Mouse (Mus musculus) heart, adult 2 months (tissue): ENCODE data around the gene Gskip.

ENCODE experiments used
- CTCF ChIP-seq: fragments of 200-600 bp; IDR thresholded peaks from 2 replicates; pipeline ENCODE4 v1.8.1; 2022; ENCODE audit warnings: antibody characterized with exemption, mild to moderate bottlenecking, moderate library complexity
- EP300 ChIP-seq: fragments of 200-500 bp; IDR thresholded peaks from 2 replicates; pipeline ENCODE4 v1.6.1; 2011; ENCODE audit warnings: low read depth, low read length, control low read depth; ENCODE audit not compliant: insufficient read depth
- POLR2A ChIP-seq: fragments of 200-500 bp; IDR thresholded peaks from 2 replicates; pipeline ENCODE4 v1.6.1; 2011; ENCODE audit warnings: mild to moderate bottlenecking, low read depth, low read length, control low read depth; ENCODE audit not compliant: insufficient read depth

GRCm38 (mm10) chr12:105722657-105723056 lies 38.0 kb downstream of the Gskip start:
- TF ChIP-seq CTCF: peak; percentile 83
- no peak for TF ChIP-seq EP300
- no peak for TF ChIP-seq POLR2A
